Mouse (Mus musculus) cerebellum, adult 2 months (tissue): ENCODE measurements around the gene Ppp1r13l.

ENCODE experiments used
- CTCF ChIP-seq: fragments of 200-500 bp; IDR thresholded peaks from 2 replicates; pipeline ENCODE4 v1.5.1; 2011; ENCODE audit warnings: low read depth, mild to moderate bottlenecking, control low read depth, low read length, moderate library complexity, borderline replicate concordance; ENCODE audit not compliant: insufficient read depth
- POLR2A ChIP-seq: fragments of 200-500 bp; IDR thresholded peaks from 2 replicates; pipeline ENCODE4 v1.6.1; 2011; ENCODE audit warnings: low read length, control low read depth, borderline replicate concordance; ENCODE audit not compliant: insufficient read depth

DNA sequence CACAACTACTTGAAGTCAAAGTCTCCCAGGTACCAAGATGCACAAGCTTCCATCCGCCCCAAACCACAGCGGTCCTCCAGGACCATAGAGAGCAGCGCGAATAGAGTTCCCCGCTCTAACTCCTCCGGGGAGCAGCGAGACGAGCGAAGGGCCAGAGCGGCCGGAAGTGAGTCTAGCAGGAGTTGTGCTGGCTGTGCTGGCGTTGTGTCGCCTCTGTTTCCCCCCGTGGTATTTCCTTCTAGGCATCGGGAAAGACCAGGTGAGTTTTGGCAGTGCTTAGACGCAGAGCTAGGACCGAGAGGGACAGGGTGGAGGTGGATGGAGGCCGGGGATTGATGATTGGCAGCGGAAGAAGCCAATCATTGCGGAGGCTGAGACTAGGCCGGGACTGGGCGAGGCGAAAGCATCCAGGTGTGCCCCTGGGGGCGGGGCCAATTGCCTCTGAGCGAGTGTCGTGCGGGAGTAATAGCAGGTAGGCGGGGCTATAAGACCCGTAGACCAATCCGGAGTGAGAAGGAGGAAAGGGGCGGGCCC, 14.5 kb upstream of the Ppp1r13l start:
- TF ChIP-seq CTCF, result no peak
- peak; percentile 63; the same call in 1 of the 2 replicates for TF ChIP-seq POLR2A
